10 mouse cellular contexts compared by ENCODE assay signal in the genomic region with DNA sequence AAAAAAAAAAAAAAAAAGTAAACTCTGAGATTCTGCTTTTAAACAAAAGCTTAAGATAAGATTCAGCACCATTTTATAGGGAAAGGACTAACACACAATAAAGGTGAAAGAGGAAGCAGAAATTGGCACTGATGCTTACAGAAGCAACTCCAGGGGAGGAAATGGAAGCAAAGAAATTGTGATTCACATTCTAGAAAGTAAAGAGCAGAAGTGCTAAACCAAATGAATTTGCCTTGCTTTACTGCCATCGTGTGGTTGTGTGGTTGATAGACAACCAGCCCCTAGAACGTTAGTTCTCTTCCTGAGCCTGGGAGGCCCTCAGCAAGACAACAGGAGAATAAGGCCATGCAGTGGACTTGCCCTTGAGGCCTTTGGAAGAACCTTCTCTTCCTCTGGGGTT. TPM values are rescaled to one million over a fixed set of nuclear protein-coding genes. Genes with fewer than 3 reads are reported as not detected.
DNase-seq lines count a peak whose midpoint lies in the region; ATAC-seq lines count a peak whose summit lies in the region.
"Had no signal": no experiment of that assay in that cellular context is flagged by ENCODE, and none has a peak within 500 bp of the region (broad histone marks: within the 10 kb centered on the region; RNA-seq: fewer than 3 reads in every experiment).

No protein-coding gene starts in this region.

- H3K4me3 ChIP-seq in kidney, embryonic 15.5 days (replicated peaks), result no peak overlapping the region
- H3K4me3 ChIP-seq: embryonic facial prominence, embryonic 13.5 days had no signal

- ATAC-seq in kidney, embryonic 15.5 days (replicated peaks; ENCODE audit: low FRiP score), result no peak

- no peak overlapping the region for H3K4me2 ChIP-seq in kidney, embryonic 15.5 days
- H3K4me2 ChIP-seq: embryonic facial prominence, embryonic 13.5 days had no signal

- WGBS in kidney, embryonic 15.5 days, result 10% methylated on average over 2 of the region's 2 CpGs

- no peaks in the 10 kb centered on the region for H3K36me3 ChIP-seq in kidney, embryonic 15.5 days
- H3K36me3 ChIP-seq: embryonic facial prominence, embryonic 13.5 days had no signal

- H3K27ac ChIP-seq in kidney, embryonic 15.5 days, result no peak overlapping the region
- H3K27ac ChIP-seq: embryonic facial prominence, embryonic 13.5 days had no signal

- peak; percentile 16 for DNase-seq in kidney, adult 9 months
- peak; percentile 52 for DNase-seq in ZHBTc4 (ENCODE audit: low read depth, low spot score)
- DNase-seq in embryo, embryonic 10.5 days (ENCODE audit: low spot score), result peak; percentile 65
- peak; percentile 8 to 31 for DNase-seq in kidney, postnatal 25 days
- peak; percentile 7 for DNase-seq in lung, postnatal 14 days
- peak; percentile 7 for DNase-seq in skeletal muscle tissue, adult 2 months (ENCODE audit: low read depth, low spot score)
- no peak for DNase-seq in urinary bladder, postnatal 4 days (ENCODE audit: low spot score in 2 of 2)

- no peak overlapping the region for H3K9ac ChIP-seq in kidney, embryonic 15.5 days
- H3K9ac ChIP-seq: embryonic facial prominence, embryonic 13.5 days had no signal

- H3K9me3 ChIP-seq in kidney, embryonic 15.5 days (replicated peaks), result no peaks in the 10 kb centered on the region
- H3K9me3 ChIP-seq: embryonic facial prominence, embryonic 13.5 days had no signal

- no peaks in the 10 kb centered on the region; the same call in none of the 2 replicates for H3K27me3 ChIP-seq in kidney, embryonic 15.5 days

- no peaks in the 10 kb centered on the region for H3K4me1 ChIP-seq in kidney, embryonic 15.5 days
- H3K4me1 ChIP-seq: embryonic facial prominence, embryonic 13.5 days had no signal

RNA-seq across cellular contexts. Expression of gene Lhfpl1, which starts 41.7 kb away (rescaled TPM):
- 1.2 and 1.5 TPM in 2 replicates for polyA plus RNA-seq in kidney, embryonic 15.5 days (2015; fragmentation: Nextera tagmentation; extraction: Ambion mirVana)
- polyA plus RNA-seq: liver, embryonic 16.5 days had no signal

Comparison
In these comparisons a context has a peak if more than half of its experiments do, and no peak if none do; other contexts are left out.
1. DNase-seq: peak in kidney, adult 9 months (single experiment), ZHBTc4 (single experiment), embryo, embryonic 10.5 days (single experiment), kidney, postnatal 25 days (2 of 2), lung, postnatal 14 days (single experiment) and skeletal muscle tissue, adult 2 months (single experiment); none in urinary bladder, postnatal 4 days (0 of 2).